Mouse (Mus musculus) bone marrow macrophage, adult 2 months (primary cell): ENCODE data around the gene Tenm3. TPM values are rescaled to one million over a fixed set of nuclear protein-coding genes. Genes with fewer than 3 reads are reported as not detected.

ENCODE experiments used
- H3K27ac ChIP-seq: 2 replicates; pipeline ENCODE4 v1.5.1; 2012; ENCODE audit warnings: low read depth, low read length; ENCODE audit not compliant: insufficient read depth
- H3K4me1 ChIP-seq: 2 replicates; pipeline ENCODE4 v1.6.1; 2012; ENCODE audit warnings: low read length; ENCODE audit not compliant: control insufficient read depth, insufficient read depth
- H3K4me3 ChIP-seq: 2 replicates; pipeline ENCODE4 v1.5.1; 2012; ENCODE audit warnings: mild to moderate bottlenecking, low read length, moderate library complexity; ENCODE audit not compliant: insufficient read depth
- CTCF ChIP-seq: IDR thresholded peaks from 2 replicates; pipeline ENCODE4 v1.5.1; 2012; ENCODE audit warnings: low read depth, mild to moderate bottlenecking, low read length, moderate library complexity
- POLR2A ChIP-seq: IDR thresholded peaks from 2 replicates; pipeline ENCODE4 v1.6.1; 2012; ENCODE audit warnings: mild to moderate bottlenecking, low read depth, low read length, borderline replicate concordance
- polyA plus RNA-seq: library from polyadenylated mRNA; stranded (reverse); fragments of >200 nt; gene quantifications from 2 replicates; pipeline ENCODE4 v1.2.4, GENCODE M21; 2012; ENCODE audit not compliant: missing spikeins, insufficient read depth, insufficient read length

The Tenm3 gene
- polyA plus RNA-seq, 1 experiment, result not detected

DNA sequence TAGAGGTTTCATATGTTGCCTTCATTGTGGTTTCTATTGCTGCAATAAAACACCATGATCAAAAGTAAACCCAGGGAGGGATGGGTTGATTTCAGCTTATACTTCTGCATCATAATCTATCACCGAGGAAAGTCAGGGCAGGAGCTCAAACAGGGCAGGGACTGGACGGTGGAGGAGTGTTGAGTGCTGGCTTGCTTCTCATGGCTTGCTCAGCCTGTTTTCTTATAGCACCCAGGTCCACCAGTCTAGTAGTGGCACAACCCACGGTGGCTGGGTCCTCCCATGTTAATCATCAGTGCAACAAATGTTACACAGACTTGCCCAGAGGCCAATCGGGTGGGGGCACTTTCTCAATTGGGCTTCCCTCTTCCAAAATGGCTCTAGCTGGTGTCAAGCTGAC is 205.6 kb downstream of the Tenm3 start:
- no peak overlapping the region for H3K4me3 ChIP-seq
- no peaks in the 10 kb centered on the region for H3K4me1 ChIP-seq
- H3K27ac ChIP-seq, result no peak overlapping the region
- TF ChIP-seq POLR2A (no peak), CTCF (no peak)

- Histone ChIP-seq H3K4me3 (no peak overlapping the region), H3K4me1 (no peaks in the 10 kb centered on the region), H3K27ac (no peak overlapping the region)
- TF ChIP-seq POLR2A, result no peak
- TF ChIP-seq CTCF, result no peak
Measured at GRCm38 (mm10) chr8:48636979-48637378, 206.8 kb downstream of the Tenm3 start.

- H3K27ac ChIP-seq, result no peak overlapping the region
- TF ChIP-seq POLR2A (no peak), CTCF (no peak)
Measured at GRCm38 (mm10) chr8:48635815-48636214, 207.9 kb downstream of the Tenm3 start.

GRCm38 (mm10) chr8:48633426-48633825 is 210.3 kb downstream of the Tenm3 start:
- Histone ChIP-seq H3K4me3 (no peak overlapping the region), H3K27ac (no peak overlapping the region), H3K4me1 (no peaks in the 10 kb centered on the region)
- no peak for TF ChIP-seq POLR2A

More at GRCm38 (mm10) chr8:48635815-48636214, 207.9 kb downstream of the Tenm3 start:
- H3K4me1 ChIP-seq, result no peaks in the 10 kb centered on the region
- H3K4me3 ChIP-seq, result no peak overlapping the region

DNA sequence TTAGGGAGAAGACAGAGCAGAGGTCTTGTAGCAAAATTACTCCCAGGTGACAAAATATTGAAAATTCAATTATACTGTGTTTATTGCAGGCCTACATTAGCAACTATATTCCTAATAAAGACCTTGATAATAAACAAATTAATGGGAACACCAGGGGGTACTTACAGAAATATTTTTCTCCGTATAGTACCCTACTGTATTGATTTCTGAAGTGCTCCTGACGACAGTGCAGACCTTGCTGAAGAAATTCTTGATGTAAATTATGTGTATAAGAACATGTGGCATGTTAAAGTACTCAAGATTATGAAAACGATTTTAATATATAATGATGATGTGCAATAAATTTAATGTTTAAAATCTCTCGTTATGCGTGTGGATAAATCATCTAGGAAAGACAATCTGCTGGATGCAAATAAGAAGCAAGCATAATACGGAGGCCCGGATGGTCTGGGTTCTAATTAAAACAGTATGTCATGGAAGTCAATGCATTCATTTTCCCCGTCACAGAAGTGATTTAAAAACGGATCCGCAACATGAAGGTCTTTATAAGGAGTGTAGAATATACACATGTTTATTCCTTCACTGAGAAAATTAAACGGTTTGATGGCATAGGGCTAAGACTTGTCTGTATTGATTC is 221.1 kb downstream of the Tenm3 start:
- Histone ChIP-seq H3K27ac (no peak overlapping the region), H3K4me3 (no peak overlapping the region), H3K4me1 (no peaks in the 10 kb centered on the region)
- TF ChIP-seq POLR2A (no peak), CTCF (no peak)

- Histone ChIP-seq H3K4me3 (no peak overlapping the region), H3K27ac (no peak overlapping the region), H3K4me1 (no peaks in the 10 kb centered on the region)
- TF ChIP-seq CTCF, result no peak
- TF ChIP-seq POLR2A, result no peak
Measured at GRCm38 (mm10) chr8:48615088-48615487, 228.7 kb downstream of the Tenm3 start.

DNA sequence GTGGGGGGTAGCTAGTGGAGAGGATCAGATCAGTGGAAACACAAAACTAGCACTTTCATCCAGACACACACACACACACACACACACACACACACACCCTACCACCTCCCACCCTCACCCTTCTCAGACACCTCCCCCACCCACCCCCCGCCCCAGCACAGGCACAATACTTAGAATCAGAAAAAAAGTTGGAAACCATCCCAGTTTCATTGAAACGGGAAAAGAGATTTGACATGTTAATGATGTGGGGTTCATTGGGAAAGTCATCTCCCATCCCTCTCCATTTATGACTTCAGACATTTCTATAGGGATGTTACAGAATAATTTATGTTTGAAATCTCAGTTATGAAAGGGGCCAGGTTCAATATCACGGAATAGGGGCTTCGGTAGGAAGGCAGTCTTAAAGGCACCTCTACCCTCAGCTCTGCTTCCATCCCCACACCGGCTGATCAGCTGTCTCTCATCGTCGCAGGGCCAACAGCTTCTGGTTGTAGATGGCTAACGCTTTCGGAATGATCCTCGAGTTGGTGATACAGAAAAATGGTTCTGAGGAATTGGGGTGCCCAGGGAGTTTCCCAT is 231.7 kb downstream of the Tenm3 start:
- Histone ChIP-seq H3K27ac (no peak overlapping the region), H3K4me1 (no peaks in the 10 kb centered on the region), H3K4me3 (no peak overlapping the region)
- TF ChIP-seq CTCF (no peak), POLR2A (no peak)

DNA sequence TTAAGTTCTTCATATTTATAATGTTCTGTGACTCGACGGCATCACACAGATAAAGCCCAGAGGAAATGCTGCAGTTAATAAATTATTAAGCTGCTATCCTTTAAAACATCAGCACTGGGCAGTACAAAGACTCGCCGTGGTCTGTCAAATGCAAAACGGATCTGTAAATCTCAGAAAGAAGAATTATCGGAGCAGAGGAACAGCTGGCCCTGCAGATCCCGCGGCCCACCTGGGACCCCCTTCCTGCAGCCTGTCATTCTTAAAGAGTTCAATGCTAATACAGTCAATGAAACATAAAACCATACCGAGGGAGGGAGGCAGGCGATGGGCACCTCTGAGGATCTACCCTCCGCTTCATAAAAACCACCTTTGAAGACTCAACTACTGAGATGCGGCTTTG is 232.6 kb downstream of the Tenm3 start:
- no peak overlapping the region for H3K4me3 ChIP-seq
- no peak overlapping the region for H3K27ac ChIP-seq
- TF ChIP-seq CTCF (no peak), POLR2A (no peak)
- no peaks in the 10 kb centered on the region for H3K4me1 ChIP-seq

DNA sequence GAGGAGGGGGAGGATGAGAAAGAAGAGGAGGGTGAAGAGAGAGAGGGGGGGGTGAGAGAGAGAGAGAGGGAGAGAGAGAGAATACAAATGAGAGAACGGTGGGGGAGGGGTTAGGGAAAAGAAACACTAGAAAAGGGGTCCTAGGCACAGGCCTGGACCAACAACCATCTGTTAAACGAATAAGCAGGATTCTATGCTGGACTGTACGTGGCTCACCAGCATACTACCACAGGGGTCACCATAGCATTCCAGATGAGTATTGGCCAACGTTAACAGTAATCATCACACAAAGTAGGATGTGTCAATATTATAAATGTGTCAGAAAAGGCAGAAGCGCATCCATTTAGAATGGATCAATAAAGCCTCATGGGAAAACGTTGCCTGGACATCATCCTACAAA is 233.4 kb downstream of the Tenm3 start:
- TF ChIP-seq CTCF (no peak), POLR2A (no peak)
- Histone ChIP-seq H3K4me1 (no peaks in the 10 kb centered on the region), H3K27ac (no peak overlapping the region), H3K4me3 (no peak overlapping the region)

- no peaks in the 10 kb centered on the region for H3K4me1 ChIP-seq
- H3K4me3 ChIP-seq, result no peak overlapping the region
- no peak overlapping the region for H3K27ac ChIP-seq
- TF ChIP-seq POLR2A, result no peak
- no peak for TF ChIP-seq CTCF
Measured at GRCm38 (mm10) chr8:48609684-48610083, 234.1 kb downstream of the Tenm3 start.
